Mouse (Mus musculus) lung, adult 2 months (tissue): Measurements from ENCODE around the gene Dtd1.

Source experiments
- CTCF ChIP-seq: fragments of 200-500 bp; IDR thresholded peaks from 2 replicates; pipeline ENCODE4 v1.5.1; 2011; ENCODE audit warnings: mild to moderate bottlenecking, low read length, control low read depth; ENCODE audit not compliant: insufficient read depth
- POLR2A ChIP-seq: fragments of 200-500 bp; IDR thresholded peaks from 2 replicates; pipeline ENCODE4 v1.6.1; 2011; ENCODE audit warnings: low read depth, mild to moderate bottlenecking, control low read depth, low read length, borderline replicate concordance; ENCODE audit errors: extremely low read depth

- no peak for TF ChIP-seq CTCF
- TF ChIP-seq POLR2A = no peak
Measured at GRCm38 (mm10) chr2:144771841-144772240, 172.1 kb downstream of the Dtd1 start.
